In the genomic region with DNA sequence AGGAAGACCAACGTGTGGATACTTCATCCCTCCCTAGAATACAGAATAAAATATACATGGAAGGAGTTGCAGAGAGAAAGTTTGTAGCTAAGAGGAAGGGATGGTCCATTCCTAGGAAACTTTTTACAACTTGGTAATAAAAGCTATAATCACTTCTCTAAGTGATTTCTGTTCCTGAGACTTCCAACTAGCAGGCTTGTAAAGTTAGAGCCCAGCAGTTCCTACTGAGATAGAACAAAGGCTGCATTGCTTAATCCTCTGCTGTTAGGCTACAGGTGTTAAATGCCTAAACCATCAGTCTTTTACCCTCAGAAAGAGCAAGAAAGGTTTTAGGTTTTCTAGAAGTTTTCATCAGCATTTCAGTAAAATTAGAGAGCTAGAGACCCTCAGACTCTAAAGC, we compare ENCODE assay signal across 27 mouse cellular contexts.
"Had no signal": no experiment of that assay in that cellular context is flagged by ENCODE, and none has a peak within 500 bp of the region (broad histone marks: within the 10 kb centered on the region; RNA-seq: fewer than 3 reads in every experiment).

No protein-coding gene starts in this region.

- DNase-seq: cerebellum, adult 2 months; cerebellum, adult 8-10 months; cerebellum, adult 9-10 months; cerebellum, adult 9-11 months; cerebellum, postnatal 10 days; cerebellum, postnatal 14 days; cerebellum, postnatal 25 days; cerebellum, postnatal 36 days; forebrain, postnatal 0 days; gastrocnemius, adult 2 months; gastrocnemius, postnatal 10 days; gastrocnemius, postnatal 14 days; gastrocnemius, postnatal 25 days; gastrocnemius, postnatal 36 days; heart, adult 18-20 months; heart, adult 2 months had no signal

- H3K27me3 ChIP-seq: embryonic facial prominence, embryonic 12.5 days; embryonic facial prominence, embryonic 13.5 days; embryonic facial prominence, embryonic 15.5 days; forebrain, embryonic 12.5 days; forebrain, embryonic 13.5 days; forebrain, embryonic 15.5 days had no signal

- H3K4me1 ChIP-seq: embryonic facial prominence, embryonic 10.5 days; embryonic facial prominence, embryonic 12.5 days; embryonic facial prominence, embryonic 13.5 days; embryonic facial prominence, embryonic 15.5 days; forebrain, embryonic 10.5 days; forebrain, embryonic 12.5 days; forebrain, embryonic 13.5 days; forebrain, embryonic 15.5 days had no signal

- H3K36me3 ChIP-seq: embryonic facial prominence, embryonic 10.5 days; embryonic facial prominence, embryonic 12.5 days; embryonic facial prominence, embryonic 13.5 days; embryonic facial prominence, embryonic 15.5 days; forebrain, embryonic 10.5 days; forebrain, embryonic 12.5 days; forebrain, embryonic 15.5 days had no signal

- H3K9me3 ChIP-seq: embryonic facial prominence, embryonic 10.5 days; embryonic facial prominence, embryonic 12.5 days; embryonic facial prominence, embryonic 13.5 days; embryonic facial prominence, embryonic 15.5 days; forebrain, embryonic 10.5 days; forebrain, embryonic 12.5 days; forebrain, embryonic 13.5 days; forebrain, embryonic 15.5 days had no signal

- ATAC-seq: forebrain, embryonic 13.5 days; forebrain, embryonic 14.5 days; forebrain, embryonic 15.5 days; forebrain, embryonic 16.5 days; forebrain, postnatal 0 days had no signal

- H3K27ac ChIP-seq: embryonic facial prominence, embryonic 10.5 days; embryonic facial prominence, embryonic 12.5 days; embryonic facial prominence, embryonic 13.5 days; embryonic facial prominence, embryonic 15.5 days; forebrain, embryonic 10.5 days; forebrain, embryonic 12.5 days; forebrain, embryonic 13.5 days; forebrain, embryonic 15.5 days; gastrocnemius, adult 2 months; heart, adult 2 months had no signal

- H3K4me3 ChIP-seq: embryonic facial prominence, embryonic 10.5 days; embryonic facial prominence, embryonic 12.5 days; embryonic facial prominence, embryonic 13.5 days; embryonic facial prominence, embryonic 15.5 days; erythroblast, embryonic 14.5 days; forebrain, embryonic 10.5 days; forebrain, embryonic 12.5 days; forebrain, embryonic 13.5 days; forebrain, embryonic 15.5 days; gastrocnemius, adult 2 months; heart, adult 2 months had no signal

- H3K4me2 ChIP-seq: embryonic facial prominence, embryonic 12.5 days; embryonic facial prominence, embryonic 13.5 days; embryonic facial prominence, embryonic 15.5 days; forebrain, embryonic 12.5 days; forebrain, embryonic 13.5 days; forebrain, embryonic 15.5 days had no signal

- H3K9ac ChIP-seq: embryonic facial prominence, embryonic 12.5 days; embryonic facial prominence, embryonic 13.5 days; embryonic facial prominence, embryonic 15.5 days; forebrain, embryonic 12.5 days; forebrain, embryonic 13.5 days; forebrain, embryonic 15.5 days; forebrain, postnatal 0 days had no signal
